Mouse (Mus musculus): ENCODE measurements around the gene Tmod4. TPM values are rescaled to one million over a fixed set of nuclear protein-coding genes. Genes with fewer than 3 reads are reported as not detected.

Gene Tmod4
- polyA plus RNA-seq, 1 experiment from 2014 or later, result 0.69 TPM

DNA sequence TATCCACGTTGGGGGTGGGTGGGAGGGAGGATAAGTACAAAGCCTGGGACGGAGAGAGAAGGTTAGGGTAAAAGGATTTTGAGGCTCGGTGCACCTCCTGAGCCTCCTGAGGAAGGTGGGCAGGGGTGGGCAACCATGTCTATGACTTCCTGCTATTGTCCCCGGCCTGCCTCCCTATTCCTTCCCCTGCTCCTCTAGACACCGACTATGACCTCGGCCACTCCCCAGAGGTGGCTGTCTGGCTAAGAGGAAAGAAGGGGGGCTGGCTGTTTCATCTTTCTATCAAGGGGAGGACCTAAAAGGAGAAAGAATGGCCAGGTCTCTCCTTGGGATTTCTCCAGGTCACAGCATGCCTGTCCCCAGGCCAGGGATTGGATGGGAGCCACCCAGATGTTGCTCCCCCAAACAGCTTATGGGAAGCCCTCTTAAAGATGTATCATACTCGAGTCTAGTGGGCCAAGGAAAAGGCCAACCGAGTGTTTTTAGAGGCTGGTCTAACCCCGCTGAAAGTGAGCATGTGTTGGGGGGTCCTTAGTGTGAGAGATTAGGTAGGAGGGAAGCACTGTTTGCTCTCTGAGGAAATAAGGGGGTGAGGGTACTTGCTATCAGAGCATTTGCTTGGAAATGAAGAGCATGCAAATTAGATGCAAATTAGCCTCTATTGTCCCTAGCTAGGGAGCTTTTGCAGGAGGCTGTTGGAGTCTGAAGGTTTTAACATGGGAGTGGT is 37.5 kb downstream of the Tmod4 start:
- peaks cover 26% of the 10 kb centered on the region for H3K36me3 ChIP-seq
- no peaks in the 10 kb centered on the region; the same call in 1 of the 2 replicates for H3K9me3 ChIP-seq
- no peak for ATAC-seq (ENCODE audit: insufficient number of reproducible peaks, insufficient read depth, low FRiP score, low TSS enrichment, low read depth)
- WGBS, result 5% methylated on average over 9 of the region's 9 CpGs
- peak overlapping the region; percentile 76 for H3K4me2 ChIP-seq
- H3K4me3 ChIP-seq, result peak overlapping the region; percentile 89
- H3K27ac ChIP-seq, result peak overlapping the region; percentile 45; the same call in 1 of the 2 replicates
- H3K4me1 ChIP-seq, result peaks cover 32% of the 10 kb centered on the region
- peak overlapping the region; percentile 84 for H3K9ac ChIP-seq
- peaks cover 6% of the 10 kb centered on the region; the same call in 1 of the 2 replicates for H3K27me3 ChIP-seq

DNA sequence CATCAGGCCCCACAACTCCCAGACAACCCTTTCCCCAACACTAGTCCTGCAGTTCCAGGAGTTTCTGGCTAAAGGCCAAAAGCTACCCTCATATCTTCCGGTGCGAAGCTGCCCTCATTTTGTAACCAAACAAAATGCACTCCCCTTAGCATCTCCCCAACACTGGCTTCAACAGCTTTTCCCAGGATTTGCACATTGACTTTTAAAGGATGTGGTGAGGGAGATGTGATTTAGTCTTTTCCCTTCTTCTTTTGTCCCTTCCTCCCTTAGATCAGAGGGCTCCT is 38.0 kb downstream of the Tmod4 start:
- Histone ChIP-seq H3K4me2 (peak overlapping the region; percentile 76), H3K27ac (no peak overlapping the region), H3K36me3 (peaks cover 31% of the 10 kb centered on the region), H3K27me3 (peaks cover 6% of the 10 kb centered on the region; the same call in 1 of the 2 replicates), H3K9me3 (no peaks in the 10 kb centered on the region; the same call in 1 of the 2 replicates), H3K4me3 (peak overlapping the region; percentile 89), H3K9ac (0 out of 2 replicates have a peak overlapping the region, but pooled peaks have one; percentile 84), H3K4me1 (peaks cover 32% of the 10 kb centered on the region)
- no peak for ATAC-seq (ENCODE audit: insufficient number of reproducible peaks, insufficient read depth, low FRiP score, low TSS enrichment, low read depth)
- WGBS, result 37% methylated on average over 2 of the region's 2 CpGs

- Histone ChIP-seq H3K9ac (peak overlapping the region; percentile 44), H3K27ac (no peak overlapping the region), H3K4me3 (no peak overlapping the region), H3K4me2 (peak overlapping the region; percentile 76), H3K36me3 (peaks cover 45% of the 10 kb centered on the region), H3K27me3 (peaks cover 6% of the 10 kb centered on the region; the same call in 1 of the 2 replicates), H3K9me3 (no peaks in the 10 kb centered on the region; the same call in 1 of the 2 replicates), H3K4me1 (peaks cover 32% of the 10 kb centered on the region)
- 57% methylated on average over 11 of the region's 11 CpGs for WGBS
- no peak for ATAC-seq (ENCODE audit: insufficient number of reproducible peaks, insufficient read depth, low FRiP score, low TSS enrichment, low read depth)
Measured at GRCm38 (mm10) chr3:95163419-95164255, 39.4 kb downstream of the Tmod4 start.

GRCm38 (mm10) chr3:95164256-95164550 is 39.9 kb downstream of the Tmod4 start:
- Histone ChIP-seq H3K27ac (no peak overlapping the region), H3K4me2 (no peak overlapping the region), H3K9me3 (no peaks in the 10 kb centered on the region; the same call in 1 of the 2 replicates), H3K27me3 (peaks cover under 1% of the 10 kb centered on the region), H3K36me3 (peaks cover 50% of the 10 kb centered on the region), H3K9ac (no peak overlapping the region), H3K4me1 (peaks cover 32% of the 10 kb centered on the region), H3K4me3 (no peak overlapping the region)
- ATAC-seq (ENCODE audit: insufficient number of reproducible peaks, insufficient read depth, low FRiP score, low TSS enrichment, low read depth), result no peak
- 76% methylated on average over 5 of the region's 5 CpGs for WGBS

GRCm38 (mm10) chr3:95164840-95165239 is 40.6 kb downstream of the Tmod4 start:
- WGBS, result 82% methylated on average over 5 of the region's 5 CpGs
- Histone ChIP-seq H3K4me1 (peaks cover 27% of the 10 kb centered on the region), H3K4me2 (no peak overlapping the region), H3K9me3 (no peaks in the 10 kb centered on the region; the same call in 1 of the 2 replicates), H3K4me3 (no peak overlapping the region), H3K36me3 (peaks cover 57% of the 10 kb centered on the region), H3K27me3 (peaks cover 7% of the 10 kb centered on the region), H3K27ac (no peak overlapping the region), H3K9ac (no peak overlapping the region)
- no peak for ATAC-seq (ENCODE audit: insufficient number of reproducible peaks, insufficient read depth, low FRiP score, low TSS enrichment, low read depth)

GRCm38 (mm10) chr3:95169996-95170395 is 45.7 kb downstream of the Tmod4 start:
- no peak overlapping the region for H3K4me2 ChIP-seq
- H3K9ac ChIP-seq, result no peak overlapping the region
- peaks cover 85% of the 10 kb centered on the region for H3K36me3 ChIP-seq
- H3K27ac ChIP-seq, result no peak overlapping the region
- peaks cover 51% of the 10 kb centered on the region for H3K27me3 ChIP-seq
- H3K4me3 ChIP-seq, result no peak overlapping the region
- no peak for ATAC-seq (ENCODE audit: insufficient number of reproducible peaks, insufficient read depth, low FRiP score, low TSS enrichment, low read depth)
- no peaks in the 10 kb centered on the region; the same call in 1 of the 2 replicates for H3K9me3 ChIP-seq
- 92% methylated on average over 10 of the region's 10 CpGs for WGBS
- peaks cover 19% of the 10 kb centered on the region for H3K4me1 ChIP-seq

DNA sequence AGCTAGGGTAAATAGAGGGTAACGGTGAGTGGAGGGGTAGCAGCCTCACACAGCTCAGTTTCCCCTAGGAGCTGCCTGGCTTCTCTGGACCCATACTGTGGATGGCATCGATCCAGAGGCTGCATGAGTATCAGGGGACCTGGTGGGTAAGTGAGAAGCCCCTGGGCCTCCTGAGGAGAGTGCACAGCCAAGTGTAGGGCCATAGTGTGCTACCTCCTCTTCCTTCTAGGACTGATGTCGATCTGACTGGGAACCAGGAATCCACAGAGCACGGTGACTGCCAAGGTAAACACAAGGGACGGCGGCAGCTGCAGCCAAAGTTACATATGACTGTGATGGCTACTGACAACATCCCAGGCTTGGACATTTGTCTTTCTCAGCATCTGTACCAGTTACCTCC is 46.8 kb downstream of the Tmod4 start:
- no peaks in the 10 kb centered on the region for H3K9me3 ChIP-seq
- no peak overlapping the region for H3K4me2 ChIP-seq
- H3K36me3 ChIP-seq, result peaks cover 75% of the 10 kb centered on the region
- peaks cover 19% of the 10 kb centered on the region for H3K4me1 ChIP-seq
- no peak overlapping the region for H3K27ac ChIP-seq
- H3K4me3 ChIP-seq, result no peak overlapping the region
- no peak overlapping the region for H3K9ac ChIP-seq
- ATAC-seq (ENCODE audit: insufficient number of reproducible peaks, insufficient read depth, low FRiP score, low TSS enrichment, low read depth), result no peak
- WGBS, result 77% methylated on average over 6 of the region's 6 CpGs
- peaks cover 51% of the 10 kb centered on the region for H3K27me3 ChIP-seq

- Histone ChIP-seq H3K9ac (peak overlapping the region; percentile 65), H3K36me3 (peaks cover 59% of the 10 kb centered on the region), H3K9me3 (no peaks in the 10 kb centered on the region), H3K27ac (no peak overlapping the region), H3K27me3 (peaks cover 51% of the 10 kb centered on the region), H3K4me2 (peak overlapping the region; percentile 53), H3K4me3 (peak overlapping the region; percentile 32; the same call in 1 of the 2 replicates), H3K4me1 (peaks cover 19% of the 10 kb centered on the region)
- WGBS, result 20% methylated on average over 77 of the region's 84 CpGs
- ATAC-seq (ENCODE audit: insufficient number of reproducible peaks, insufficient read depth, low FRiP score, low TSS enrichment, low read depth), result no peak
Measured at GRCm38 (mm10) chr3:95172526-95173255, 48.4 kb downstream of the Tmod4 start.

GRCm38 (mm10) chr3:95173256-95173949 is 49.1 kb downstream of the Tmod4 start:
- H3K36me3 ChIP-seq, result peaks cover 52% of the 10 kb centered on the region
- H3K4me3 ChIP-seq, result peak overlapping the region; percentile 32
- peak overlapping the region; percentile 65 for H3K9ac ChIP-seq
- ATAC-seq (ENCODE audit: insufficient number of reproducible peaks, insufficient read depth, low FRiP score, low TSS enrichment, low read depth), result peak; percentile 35; the same call in 1 of the 2 replicates
- H3K4me2 ChIP-seq, result peak overlapping the region; percentile 53
- H3K4me1 ChIP-seq, result peaks cover 19% of the 10 kb centered on the region
- H3K9me3 ChIP-seq, result no peaks in the 10 kb centered on the region
- no peak overlapping the region for H3K27ac ChIP-seq
- peaks cover 51% of the 10 kb centered on the region for H3K27me3 ChIP-seq
- WGBS, result 16% methylated on average over 57 of the region's 58 CpGs

- H3K36me3 ChIP-seq, result peaks cover 45% of the 10 kb centered on the region
- H3K9ac ChIP-seq, result no peak overlapping the region
- H3K4me3 ChIP-seq, result peak overlapping the region; percentile 32; the same call in 1 of the 2 replicates
- H3K27ac ChIP-seq, result no peak overlapping the region
- H3K4me1 ChIP-seq, result peaks cover 19% of the 10 kb centered on the region
- H3K9me3 ChIP-seq, result no peaks in the 10 kb centered on the region
- peaks cover 51% of the 10 kb centered on the region for H3K27me3 ChIP-seq
- 8% methylated on average over 16 of the region's 16 CpGs for WGBS
- peak overlapping the region; percentile 53 for H3K4me2 ChIP-seq
- no peak for ATAC-seq (ENCODE audit: insufficient number of reproducible peaks, insufficient read depth, low FRiP score, low TSS enrichment, low read depth)
Measured at GRCm38 (mm10) chr3:95174011-95174592, 49.8 kb downstream of the Tmod4 start.

Measured in embryonic facial prominence, embryonic 13.5 days (tissue).